Mouse (Mus musculus) embryonic facial prominence, embryonic 14.5 days (tissue): ENCODE data around the gene Grm4. TPM values are rescaled to one million over a fixed set of nuclear protein-coding genes. Genes with fewer than 3 reads are reported as not detected.

Experiments used
- ATAC-seq: fragments of 200-750 bp; cut with Nextera tagmentation; 2 replicates; pipeline ENCODE4 v1.8.0; 2017; ENCODE audit warnings: low read depth, moderate number of reproducible peaks, moderate TSS enrichment
- DNase-seq: peaks from one replicate; pipeline ENCODE4 v3.0.0-alpha.2; 2015; ENCODE audit warnings: low spot score
- H3K27ac ChIP-seq: fragments of 300-500 bp; sonication (generic); replicated peaks from 2 replicates; pipeline ENCODE4 v1.5.1; 2014; ENCODE audit warnings: low read depth, mild to moderate bottlenecking, low read length, moderate library complexity
- H3K27me3 ChIP-seq: fragments of 300-500 bp; sonication (generic); replicated peaks from 2 replicates; pipeline ENCODE4 v1.6.1; 2014; ENCODE audit warnings: low read length; ENCODE audit not compliant: control insufficient read depth, insufficient read depth
- H3K36me3 ChIP-seq: fragments of 300-500 bp; sonication (generic); 2 replicates; pipeline ENCODE4 v1.6.1; 2014; ENCODE audit warnings: low read length, mixed read lengths; ENCODE audit not compliant: control insufficient read depth, insufficient read depth
- H3K4me1 ChIP-seq: fragments of 300-500 bp; sonication (generic); 2 replicates; pipeline ENCODE4 v1.6.1; 2014; ENCODE audit warnings: antibody characterized with exemption, low read length; ENCODE audit not compliant: control insufficient read depth, insufficient read depth
- H3K4me2 ChIP-seq: fragments of 300-500 bp; sonication (generic); 2 replicates; pipeline ENCODE4 v1.6.1; 2014; ENCODE audit warnings: low read depth, mild to moderate bottlenecking, low read length, moderate library complexity, mixed read lengths
- H3K4me3 ChIP-seq: fragments of 300-500 bp; sonication (generic); 2 replicates; pipeline ENCODE4 v1.5.1; 2014; ENCODE audit warnings: low read depth, mild to moderate bottlenecking, low read length
- H3K9ac ChIP-seq: fragments of 300-500 bp; sonication (generic); 2 replicates; pipeline ENCODE4 v1.6.1; 2014; ENCODE audit warnings: low read depth, mild to moderate bottlenecking, low read length, moderate library complexity, mixed read lengths
- H3K9me3 ChIP-seq: fragments of 300-500 bp; sonication (generic); 2 replicates; pipeline ENCODE4 v1.6.1; 2016; ENCODE audit warnings: low read length; ENCODE audit not compliant: control insufficient read depth
- WGBS: fragments of 180-500 bp; shearing (Covaris S2); extraction: QIAGEN DNeasy Blood & Tissue Kit; methylation state at CpG from one replicate; pipeline ENCODE4 v1.1.7; 2014; 5-methylcytosine and 5-hydroxymethylcytosine counted together
- polyA plus RNA-seq: library from polyadenylated mRNA; unstranded; fragments of >200 nt; fragmentation: Nextera tagmentation; extraction: Ambion mirVana; gene quantifications from 2 replicates; pipeline ENCODE4 v1.2.1, GENCODE M21; 2014

Grm4 gene
- polyA plus RNA-seq, 1 experiment from 2014 or later = 1.2 TPM

DNA sequence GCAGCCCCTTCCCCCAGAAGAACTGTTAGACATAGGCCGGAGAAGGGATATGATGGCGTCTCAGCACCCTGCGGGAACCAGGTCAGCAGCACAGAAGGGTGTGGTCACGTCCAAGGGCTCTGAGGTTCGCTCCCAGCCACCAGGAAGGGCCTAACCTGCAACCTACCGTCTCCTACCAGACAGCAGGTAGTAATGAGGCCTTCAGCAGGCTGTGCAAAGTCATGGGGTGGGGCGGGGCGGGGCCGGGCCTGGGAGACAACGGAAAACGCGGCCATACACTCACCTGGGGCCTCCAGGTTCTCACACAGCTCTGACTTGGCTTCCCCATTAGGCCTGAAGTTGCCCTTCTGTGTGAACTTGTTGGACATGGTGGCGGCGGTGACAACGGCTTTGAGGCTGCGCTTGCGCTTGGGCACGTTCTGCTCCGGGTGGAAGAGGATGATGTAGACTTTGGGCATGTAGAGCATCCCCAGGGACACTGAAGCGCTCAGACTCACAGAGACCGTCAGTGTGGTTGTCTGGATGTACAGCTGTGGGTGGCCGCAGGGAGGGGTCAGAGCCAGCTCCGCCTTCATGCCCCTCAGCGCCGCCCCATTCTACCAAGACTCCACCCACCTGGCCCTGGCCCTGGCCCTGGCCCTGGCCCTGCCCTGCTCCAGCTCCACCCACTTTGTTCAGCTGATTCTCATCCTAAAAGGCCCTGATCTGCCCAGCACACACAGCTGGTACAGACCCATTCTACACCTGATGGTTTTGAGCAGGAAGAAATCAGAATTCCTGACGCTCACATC lies 90.0 kb downstream of the Grm4 start:
- no peak for ATAC-seq
- no peaks in the 10 kb centered on the region for H3K36me3 ChIP-seq
- H3K27me3 ChIP-seq = no peaks in the 10 kb centered on the region
- peaks cover 15% of the 10 kb centered on the region for H3K9me3 ChIP-seq
- no peak overlapping the region for H3K4me3 ChIP-seq
- no peak for DNase-seq
- 77% methylated on average over 16 of the region's 26 CpGs for WGBS
- H3K9ac ChIP-seq = no peak overlapping the region
- no peak overlapping the region for H3K4me2 ChIP-seq
- H3K4me1 ChIP-seq = no peaks in the 10 kb centered on the region
- H3K27ac ChIP-seq = no peak overlapping the region

- Histone ChIP-seq H3K27ac (no peak overlapping the region), H3K9ac (no peak overlapping the region), H3K36me3 (no peaks in the 10 kb centered on the region), H3K9me3 (peaks cover 15% of the 10 kb centered on the region), H3K27me3 (no peaks in the 10 kb centered on the region), H3K4me1 (no peaks in the 10 kb centered on the region), H3K4me3 (no peak overlapping the region), H3K4me2 (no peak overlapping the region)
- ATAC-seq (no peak), DNase-seq (no peak)
- WGBS = 63% methylated on average over 9 of the region's 9 CpGs
These were observed 91.4 kb downstream of the Grm4 start for GRCm38 (mm10) chr17:27429757-27430156.

GRCm38 (mm10) chr17:27425016-27425415 lies 96.2 kb downstream of the Grm4 start:
- no peaks in the 10 kb centered on the region for H3K36me3 ChIP-seq
- WGBS = 92% methylated on average over 2 of the region's 2 CpGs
- H3K4me2 ChIP-seq = no peak overlapping the region
- peaks cover 19% of the 10 kb centered on the region for H3K4me1 ChIP-seq
- H3K4me3 ChIP-seq = no peak overlapping the region
- no peak overlapping the region for H3K27ac ChIP-seq
- peaks cover 15% of the 10 kb centered on the region for H3K9me3 ChIP-seq
- H3K27me3 ChIP-seq = no peaks in the 10 kb centered on the region
- no peak for DNase-seq
- ATAC-seq = no peak
- no peak overlapping the region for H3K9ac ChIP-seq

DNA sequence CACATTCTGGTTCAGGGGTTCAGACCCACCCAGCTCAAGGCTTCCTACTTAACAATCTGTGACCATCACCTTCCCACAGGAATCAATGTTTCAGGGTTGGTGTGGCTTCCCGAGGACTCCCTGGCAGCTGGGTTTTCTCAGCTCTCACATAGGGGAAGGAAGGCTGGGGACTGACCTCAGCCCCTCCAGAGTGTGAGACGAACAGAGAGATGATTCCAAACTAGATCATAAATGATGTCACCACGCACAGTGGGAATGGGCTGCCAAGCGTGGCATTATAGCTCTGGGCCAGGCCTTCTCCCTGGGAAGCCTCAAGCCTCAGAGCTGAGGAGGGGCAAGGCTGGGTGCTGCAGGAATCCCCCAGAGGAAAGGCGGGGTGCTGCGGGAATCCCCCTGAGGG lies 96.8 kb downstream of the Grm4 start:
- WGBS = 73% methylated on average over 6 of the region's 6 CpGs
- ATAC-seq (no peak), DNase-seq (no peak)
- no peaks in the 10 kb centered on the region for H3K27me3 ChIP-seq
- no peak overlapping the region for H3K27ac ChIP-seq
- peaks cover 19% of the 10 kb centered on the region for H3K4me1 ChIP-seq
- peaks cover 15% of the 10 kb centered on the region for H3K9me3 ChIP-seq
- no peak overlapping the region for H3K4me3 ChIP-seq
- no peak overlapping the region for H3K9ac ChIP-seq
- H3K4me2 ChIP-seq = no peak overlapping the region
- no peaks in the 10 kb centered on the region for H3K36me3 ChIP-seq

DNA sequence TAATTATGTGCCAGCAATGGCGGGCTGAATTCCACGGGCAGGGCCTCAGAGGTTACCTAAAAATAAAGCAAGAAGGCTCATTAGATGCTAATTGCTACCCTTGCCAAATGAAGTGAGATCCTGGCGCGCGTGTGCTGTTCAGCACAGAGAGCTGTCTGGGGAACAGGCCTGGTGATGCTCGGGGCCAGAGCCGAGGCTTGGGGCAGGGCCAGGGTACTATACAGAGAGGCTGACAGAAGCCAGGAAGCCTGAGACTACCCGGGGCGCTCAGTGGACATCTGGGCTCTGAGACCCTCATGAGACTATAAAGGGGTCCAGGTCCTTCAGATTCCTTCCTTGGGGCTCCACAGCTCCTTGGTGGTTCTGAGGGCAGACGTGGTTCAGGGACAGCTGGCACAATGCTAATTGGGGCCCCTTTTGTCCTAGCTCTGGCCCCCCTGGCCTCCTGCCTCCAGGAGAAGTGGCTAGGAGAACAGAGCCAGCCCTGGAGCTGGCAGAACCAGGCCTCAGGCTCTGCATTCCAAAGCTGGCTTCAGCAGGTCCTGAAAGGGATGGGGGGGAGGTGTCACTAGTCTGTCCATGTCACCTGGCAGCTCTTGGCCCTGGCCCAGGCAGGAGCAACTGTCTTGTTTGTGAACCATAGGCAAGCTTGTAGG lies 98.3 kb downstream of the Grm4 start:
- Histone ChIP-seq H3K4me2 (no peak overlapping the region), H3K4me3 (no peak overlapping the region), H3K9ac (no peak overlapping the region), H3K36me3 (no peaks in the 10 kb centered on the region), H3K9me3 (peaks cover 2% of the 10 kb centered on the region; the same call in 1 of the 2 replicates), H3K27me3 (no peaks in the 10 kb centered on the region), H3K27ac (0 out of 2 replicates have a peak overlapping the region, but pooled peaks have one; percentile 44), H3K4me1 (peaks cover 19% of the 10 kb centered on the region)
- ATAC-seq = peak; percentile 81
- DNase-seq = peak; percentile 80
- WGBS = 20% methylated on average over 10 of the region's 10 CpGs

DNA sequence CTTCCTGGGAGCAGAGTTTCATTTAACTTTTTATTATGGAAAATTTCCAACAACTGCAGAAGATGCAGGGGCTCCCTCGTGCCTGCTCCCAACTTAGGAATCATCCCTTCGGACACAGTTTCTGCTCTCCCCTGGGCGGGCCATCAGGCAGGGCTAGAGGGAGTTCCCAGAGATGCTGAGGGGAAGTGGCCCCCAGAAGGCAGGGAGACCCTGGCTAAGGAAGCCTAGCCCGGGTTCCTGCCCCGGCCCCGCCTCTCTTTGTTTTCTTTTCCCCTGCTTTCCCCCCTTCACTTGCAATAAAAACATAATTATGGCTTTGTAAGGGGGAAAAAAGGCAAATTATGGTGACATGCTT lies 98.9 kb downstream of the Grm4 start:
- Histone ChIP-seq H3K27ac (0 out of 2 replicates have a peak overlapping the region, but pooled peaks have one; percentile 40), H3K27me3 (no peaks in the 10 kb centered on the region), H3K9me3 (no peaks in the 10 kb centered on the region), H3K36me3 (no peaks in the 10 kb centered on the region), H3K9ac (no peak overlapping the region), H3K4me1 (peaks cover 19% of the 10 kb centered on the region), H3K4me2 (peak overlapping the region; percentile 35), H3K4me3 (no peak overlapping the region)
- no peak for DNase-seq
- ATAC-seq = peak; percentile 69
- WGBS = 5% methylated on average over 5 of the region's 6 CpGs

DNA sequence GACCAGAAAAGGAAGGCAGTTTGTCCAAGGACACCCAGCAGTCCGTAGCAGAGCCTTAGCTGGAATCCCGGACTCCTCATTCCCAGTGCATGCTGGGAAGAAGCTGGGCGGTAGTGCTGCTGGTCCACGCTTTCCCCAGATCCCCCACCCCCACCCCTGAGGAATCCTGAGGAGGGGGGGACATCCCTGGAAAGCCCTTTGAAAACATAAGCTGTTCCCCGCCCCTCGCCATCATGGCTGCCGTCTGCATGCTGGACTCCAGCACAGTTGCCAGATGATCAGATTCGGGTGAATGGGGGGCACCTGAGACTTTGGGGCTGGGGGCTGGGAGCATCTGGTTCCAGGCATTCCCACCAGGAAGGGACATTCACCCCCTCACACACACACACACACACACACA lies 99.4 kb downstream of the Grm4 start:
- no peaks in the 10 kb centered on the region for H3K27me3 ChIP-seq
- H3K4me3 ChIP-seq = no peak overlapping the region
- H3K27ac ChIP-seq = 0 out of 2 replicates have a peak overlapping the region, but pooled peaks have one; percentile 18
- 21% methylated on average over 8 of the region's 8 CpGs for WGBS
- ATAC-seq (no peak), DNase-seq (peak; percentile 47)
- peak overlapping the region; percentile 35 for H3K4me2 ChIP-seq
- no peaks in the 10 kb centered on the region for H3K36me3 ChIP-seq
- H3K9me3 ChIP-seq = no peaks in the 10 kb centered on the region
- H3K4me1 ChIP-seq = peaks cover 19% of the 10 kb centered on the region
- H3K9ac ChIP-seq = 0 out of 2 replicates have a peak overlapping the region, but pooled peaks have one; percentile 5

- H3K4me3 ChIP-seq = no peak overlapping the region
- no peaks in the 10 kb centered on the region for H3K4me1 ChIP-seq
- ATAC-seq (no peak), DNase-seq (no peak)
- H3K9ac ChIP-seq = no peak overlapping the region
- H3K4me2 ChIP-seq = no peak overlapping the region
- H3K36me3 ChIP-seq = no peaks in the 10 kb centered on the region
- H3K27ac ChIP-seq = no peak overlapping the region
- no peaks in the 10 kb centered on the region for H3K27me3 ChIP-seq
- WGBS = 72% methylated on average over 5 of the region's 5 CpGs
- H3K9me3 ChIP-seq = no peaks in the 10 kb centered on the region
These were observed 112.2 kb downstream of the Grm4 start for GRCm38 (mm10) chr17:27409006-27409405.
